Mouse (Mus musculus): ENCODE data around the gene Tfr2. TPM values are rescaled to one million over a fixed set of nuclear protein-coding genes. Genes with fewer than 3 reads are reported as not detected.

Tfr2 gene
- polyA plus RNA-seq, 1 experiment: 0.69 TPM

DNA sequence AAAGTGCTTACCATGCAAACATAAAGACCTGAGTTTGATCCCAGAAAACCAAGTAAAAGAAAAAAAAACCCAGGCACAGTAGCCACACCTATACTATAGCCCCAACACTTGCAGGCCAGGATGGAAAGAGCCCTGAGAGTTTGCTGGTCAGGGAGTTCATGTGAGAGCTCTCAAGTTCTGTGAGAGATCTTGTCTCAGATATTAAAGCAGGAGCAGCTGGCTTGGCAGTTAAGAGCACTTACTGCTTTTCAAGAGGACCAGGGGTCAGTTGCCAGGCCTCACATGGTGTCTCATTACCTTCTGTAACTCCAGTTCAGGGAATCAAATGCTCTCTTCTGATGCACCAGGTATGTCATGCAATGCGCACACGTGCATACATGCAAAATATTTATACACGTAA, 34.9 kb upstream of the Tfr2 start:
- peak; percentile 23 for DNase-seq
- Histone ChIP-seq H3K4me3 (replicated peaks; ENCODE audit: extremely low read depth, low read depth, low read length) (no peak overlapping the region), H3K4me1 (ENCODE audit: control insufficient read depth, insufficient read depth, low read length) (peaks cover 7% of the 10 kb centered on the region; the same call in 1 of the 2 replicates)
- 75% methylated on average over 3 of the region's 3 CpGs for WGBS
- no peak for TF ChIP-seq POLR2A (IDR thresholded peaks at IDR 0.05; ENCODE audit: borderline replicate concordance, extremely low read depth, low read depth, low read length)
- no peak for TF ChIP-seq CTCF (IDR thresholded peaks at IDR 0.05; ENCODE audit: insufficient read depth, low read length)

DNA sequence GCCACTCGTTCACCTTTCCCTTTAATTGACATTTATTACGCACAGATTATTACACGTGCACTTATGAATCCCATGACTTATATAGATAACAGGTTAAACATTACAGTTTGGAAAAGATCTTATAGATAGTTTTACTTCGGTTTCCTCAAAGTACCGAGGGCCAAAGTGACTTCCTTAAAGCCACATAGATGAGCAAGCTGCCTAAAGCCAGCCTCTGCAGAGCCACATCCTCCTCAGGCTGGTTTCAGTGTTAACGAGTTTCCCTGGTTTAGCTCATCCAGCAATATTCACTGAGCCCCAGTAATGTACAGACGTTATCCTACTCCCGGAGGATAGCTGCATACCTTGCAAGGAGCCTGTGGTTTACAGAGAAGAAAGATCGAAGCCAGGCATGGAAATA, 34.3 kb upstream of the Tfr2 start:
- H3K4me1 ChIP-seq (ENCODE audit: control insufficient read depth, insufficient read depth, low read length): peaks cover 4% of the 10 kb centered on the region; the same call in 1 of the 2 replicates
- no peak for DNase-seq
- H3K4me3 ChIP-seq (replicated peaks; ENCODE audit: extremely low read depth, low read depth, low read length): no peak overlapping the region
- TF ChIP-seq POLR2A (IDR thresholded peaks at IDR 0.05; ENCODE audit: borderline replicate concordance, extremely low read depth, low read depth, low read length) (no peak), CTCF (IDR thresholded peaks at IDR 0.05; ENCODE audit: insufficient read depth, low read length) (no peak)
- 65% methylated on average over 9 of the region's 9 CpGs for WGBS

DNA sequence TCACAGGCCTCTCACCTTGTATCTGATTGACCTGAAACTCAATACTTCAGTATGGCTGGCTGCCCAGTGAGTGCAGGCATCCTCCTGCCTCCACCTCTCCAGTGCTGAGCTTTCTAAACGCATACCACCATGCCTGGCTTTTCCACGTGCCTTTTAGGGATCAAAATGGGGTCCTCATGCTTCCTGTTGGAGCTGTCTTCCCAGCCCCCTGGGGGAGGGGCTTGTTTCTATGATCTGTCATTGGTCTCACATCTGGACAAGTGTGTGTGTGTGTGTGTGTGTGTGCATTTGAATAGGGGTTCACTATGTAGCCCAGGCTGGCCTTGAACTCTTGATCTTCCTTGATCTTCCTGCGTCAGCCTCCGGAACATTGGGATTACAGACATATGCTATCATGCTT, 32.2 kb upstream of the Tfr2 start:
- no peak for DNase-seq
- H3K4me3 ChIP-seq (replicated peaks; ENCODE audit: extremely low read depth, low read depth, low read length): no peak overlapping the region
- peaks cover 5% of the 10 kb centered on the region; the same call in 1 of the 2 replicates for H3K4me1 ChIP-seq (ENCODE audit: control insufficient read depth, insufficient read depth, low read length)
- no peak for TF ChIP-seq POLR2A (IDR thresholded peaks at IDR 0.05; ENCODE audit: borderline replicate concordance, extremely low read depth, low read depth, low read length)
- no peak for TF ChIP-seq CTCF (IDR thresholded peaks at IDR 0.05; ENCODE audit: insufficient read depth, low read length)
- 65% methylated on average over 4 of the region's 4 CpGs for WGBS

DNA sequence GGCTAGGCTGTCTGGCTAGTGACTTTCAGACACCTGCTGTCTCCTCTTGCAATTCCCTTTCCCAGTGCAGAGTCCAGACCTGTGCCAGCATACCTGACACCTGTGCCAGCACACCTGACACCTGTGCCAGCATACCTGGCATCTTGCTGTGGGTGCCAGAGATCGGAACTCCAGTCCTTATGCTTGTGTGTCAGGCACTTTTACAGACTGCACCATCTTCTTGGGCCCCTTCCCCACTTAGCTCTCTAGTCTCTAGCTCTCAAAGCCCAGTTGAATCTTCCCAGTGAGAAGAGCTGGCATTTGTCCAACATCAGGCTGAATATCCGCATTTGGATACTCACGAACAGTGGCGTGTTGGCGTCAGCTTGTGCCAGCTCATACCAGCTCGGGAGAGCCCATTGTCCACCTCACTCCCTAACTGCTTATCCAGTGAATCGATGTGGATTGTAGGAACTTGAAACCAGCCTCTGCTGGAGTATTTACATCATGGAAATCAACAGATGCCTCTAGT, 30.3 kb upstream of the Tfr2 start:
- DNase-seq: no peak
- H3K4me1 ChIP-seq (ENCODE audit: control insufficient read depth, insufficient read depth, low read length): peaks cover 3% of the 10 kb centered on the region; the same call in 1 of the 2 replicates
- 23% methylated on average over 7 of the region's 7 CpGs for WGBS
- TF ChIP-seq POLR2A (IDR thresholded peaks at IDR 0.05; ENCODE audit: borderline replicate concordance, extremely low read depth, low read depth, low read length) (no peak), CTCF (IDR thresholded peaks at IDR 0.05; ENCODE audit: insufficient read depth, low read length) (no peak)
- no peak overlapping the region for H3K4me3 ChIP-seq (replicated peaks; ENCODE audit: extremely low read depth, low read depth, low read length)

DNA sequence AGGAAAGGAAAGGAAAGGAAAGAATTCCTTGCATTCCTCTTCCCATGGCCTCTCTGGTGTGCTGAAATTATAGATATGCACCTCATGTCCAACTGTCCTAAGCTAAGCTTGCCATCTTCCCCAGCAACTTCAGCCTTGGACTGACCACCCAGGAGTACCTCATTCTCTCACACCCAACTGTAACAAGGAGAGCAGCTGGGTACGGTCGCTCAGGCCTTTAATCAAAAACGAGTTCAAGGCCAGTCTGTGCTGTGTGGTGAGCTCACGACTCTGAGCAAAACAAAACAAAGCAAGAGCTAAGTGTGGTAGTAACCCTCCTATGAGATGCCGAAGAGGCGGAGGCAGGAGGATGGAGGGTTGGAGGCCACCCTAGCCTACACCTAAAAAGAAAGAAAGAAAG, 28.6 kb upstream of the Tfr2 start:
- 76% methylated on average over 6 of the region's 6 CpGs for WGBS
- no peak overlapping the region for H3K4me3 ChIP-seq (replicated peaks; ENCODE audit: extremely low read depth, low read depth, low read length)
- peaks cover 3% of the 10 kb centered on the region; the same call in 1 of the 2 replicates for H3K4me1 ChIP-seq (ENCODE audit: control insufficient read depth, insufficient read depth, low read length)
- no peak for TF ChIP-seq CTCF (IDR thresholded peaks at IDR 0.05; ENCODE audit: insufficient read depth, low read length)
- TF ChIP-seq POLR2A (IDR thresholded peaks at IDR 0.05; ENCODE audit: borderline replicate concordance, extremely low read depth, low read depth, low read length): no peak
- no peak for DNase-seq

DNA sequence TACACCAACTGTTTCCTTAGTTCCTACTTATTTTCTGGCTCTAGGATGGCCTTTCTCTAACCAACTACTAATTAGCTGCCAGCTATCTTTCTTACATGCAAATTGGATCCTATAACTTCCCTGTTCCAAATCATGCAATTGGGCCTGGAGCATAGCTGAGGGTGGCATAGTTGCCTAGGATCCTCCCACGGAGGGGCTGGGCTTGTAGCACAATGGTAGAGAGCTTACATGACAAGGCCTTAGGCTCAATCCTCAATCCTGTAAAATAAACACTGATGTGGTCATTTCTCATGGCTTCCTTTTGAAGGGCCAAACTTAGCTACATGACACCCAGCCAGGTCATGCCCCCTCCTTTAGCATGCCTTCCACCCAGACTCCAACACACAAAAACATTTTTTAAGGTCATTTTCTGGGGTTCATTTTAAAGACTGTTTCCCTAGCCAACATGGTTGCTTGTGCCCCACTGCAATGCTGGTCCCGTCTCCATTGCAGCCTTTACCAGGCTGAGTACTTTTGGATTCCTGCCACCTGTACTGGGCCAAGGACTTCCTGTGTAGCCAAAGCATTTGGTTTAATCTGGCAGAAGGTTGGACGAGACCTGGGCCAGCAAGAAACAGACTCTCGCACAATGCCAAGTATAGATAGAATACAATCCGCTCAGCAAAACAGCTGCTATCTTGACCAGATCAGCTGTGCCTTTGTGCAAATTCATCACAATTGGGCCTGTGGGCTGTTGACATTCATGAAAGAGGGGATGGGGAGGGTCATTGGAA, 27.7 kb upstream of the Tfr2 start:
- TF ChIP-seq CTCF (IDR thresholded peaks at IDR 0.05; ENCODE audit: insufficient read depth, low read length): no peak
- TF ChIP-seq POLR2A (IDR thresholded peaks at IDR 0.05; ENCODE audit: borderline replicate concordance, extremely low read depth, low read depth, low read length): no peak
- WGBS: 23% methylated on average over 5 of the region's 5 CpGs
- H3K4me3 ChIP-seq (replicated peaks; ENCODE audit: extremely low read depth, low read depth, low read length): no peak overlapping the region
- H3K4me1 ChIP-seq (ENCODE audit: control insufficient read depth, insufficient read depth, low read length): peaks cover 3% of the 10 kb centered on the region; the same call in 1 of the 2 replicates
- DNase-seq: no peak

DNA sequence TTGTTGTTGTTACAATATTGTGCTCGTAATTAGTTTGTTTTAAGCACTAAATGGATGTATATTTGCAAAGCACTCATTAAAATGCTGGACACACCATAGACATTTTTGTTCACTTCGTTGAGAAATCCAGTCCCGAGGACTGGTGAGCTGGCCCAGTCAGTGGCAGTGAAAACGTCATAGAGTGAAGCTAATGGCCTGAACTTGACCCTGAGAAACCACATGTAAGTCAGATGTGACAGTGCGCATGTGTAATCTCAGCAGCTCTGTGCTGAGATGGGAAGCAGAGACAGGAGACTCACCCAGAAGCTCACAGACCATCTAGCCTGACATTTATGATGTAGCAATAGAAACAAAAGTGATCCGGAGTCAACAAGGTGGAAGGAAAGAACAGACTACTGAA, 24.7 kb upstream of the Tfr2 start:
- Histone ChIP-seq H3K4me1 (ENCODE audit: control insufficient read depth, insufficient read depth, low read length) (peaks cover 3% of the 10 kb centered on the region; the same call in 1 of the 2 replicates), H3K4me3 (replicated peaks; ENCODE audit: extremely low read depth, low read depth, low read length) (no peak overlapping the region)
- 61% methylated on average over 6 of the region's 6 CpGs for WGBS
- TF ChIP-seq CTCF (IDR thresholded peaks at IDR 0.05; ENCODE audit: insufficient read depth, low read length): no peak
- no peak for TF ChIP-seq POLR2A (IDR thresholded peaks at IDR 0.05; ENCODE audit: borderline replicate concordance, extremely low read depth, low read depth, low read length)
- DNase-seq: no peak

DNA sequence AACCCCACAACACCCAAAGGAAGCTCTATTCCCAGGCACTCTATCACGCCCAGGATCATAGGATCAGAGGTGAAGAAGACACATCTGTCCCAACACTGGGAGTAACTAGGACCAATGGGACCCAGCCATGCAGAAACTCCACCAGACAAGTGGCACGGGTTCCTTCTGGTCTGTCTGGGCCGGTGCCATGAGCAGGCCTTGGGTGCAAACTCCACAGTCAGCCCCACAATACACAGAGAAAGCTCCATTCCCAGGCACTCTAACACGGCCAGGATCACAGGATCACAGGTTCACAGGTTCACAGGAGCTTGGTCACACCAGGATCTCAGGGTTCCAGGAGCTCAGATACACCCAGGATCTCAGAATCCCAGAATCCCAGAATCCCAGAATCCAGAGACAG, 24.0 kb upstream of the Tfr2 start:
- TF ChIP-seq POLR2A (IDR thresholded peaks at IDR 0.05; ENCODE audit: borderline replicate concordance, extremely low read depth, low read depth, low read length) (no peak), CTCF (IDR thresholded peaks at IDR 0.05; ENCODE audit: insufficient read depth, low read length) (no peak)
- WGBS: 73% methylated on average over 4 of the region's 4 CpGs
- no peak for DNase-seq
- no peak overlapping the region for H3K4me3 ChIP-seq (replicated peaks; ENCODE audit: extremely low read depth, low read depth, low read length)
- peaks cover 3% of the 10 kb centered on the region; the same call in 1 of the 2 replicates for H3K4me1 ChIP-seq (ENCODE audit: control insufficient read depth, insufficient read depth, low read length)

DNA sequence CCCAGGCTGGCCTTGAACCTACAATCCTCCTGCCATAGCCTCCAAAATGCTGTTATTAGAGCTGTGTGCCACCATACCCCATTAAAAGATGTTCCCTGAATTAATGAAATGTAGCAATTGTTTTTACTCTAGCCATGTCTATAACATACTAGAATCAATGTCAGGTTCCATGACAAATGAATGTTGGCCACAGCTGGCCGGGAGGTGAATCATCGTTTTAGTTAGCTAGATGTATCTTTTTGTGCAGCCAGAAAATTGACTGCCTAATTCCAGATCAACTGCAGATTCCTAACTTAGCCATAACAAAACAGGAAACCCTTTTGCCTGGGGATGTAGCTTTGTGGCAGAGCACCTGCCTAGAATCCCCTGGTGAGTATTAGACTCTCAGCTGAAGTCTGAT, 19.8 kb upstream of the Tfr2 start:
- TF ChIP-seq CTCF (IDR thresholded peaks at IDR 0.05; ENCODE audit: insufficient read depth, low read length): no peak
- TF ChIP-seq POLR2A (IDR thresholded peaks at IDR 0.05; ENCODE audit: borderline replicate concordance, extremely low read depth, low read depth, low read length): no peak
- WGBS: 64% methylated on average over 2 of the region's 2 CpGs
- no peak overlapping the region for H3K4me3 ChIP-seq (replicated peaks; ENCODE audit: extremely low read depth, low read depth, low read length)
- no peak for DNase-seq
- H3K4me1 ChIP-seq (ENCODE audit: control insufficient read depth, insufficient read depth, low read length): no peaks in the 10 kb centered on the region

DNA sequence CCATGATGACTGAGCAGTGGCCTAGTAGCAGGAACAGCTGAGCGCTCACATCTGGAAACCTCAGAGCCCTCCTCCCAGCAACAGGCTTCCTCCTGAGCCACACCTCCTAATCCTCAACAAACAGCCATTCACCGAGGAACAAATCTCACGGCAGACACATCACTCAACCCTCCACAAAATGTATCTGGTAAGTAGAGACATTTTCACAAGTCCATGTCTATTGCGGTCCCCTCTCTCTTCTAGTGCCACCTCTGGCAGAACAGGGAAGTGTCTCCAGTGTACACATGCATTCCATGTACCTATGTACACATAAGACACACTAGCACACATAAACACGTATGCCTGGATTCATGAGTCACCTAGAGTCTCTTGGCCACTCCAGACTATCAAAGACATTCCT, 18.5 kb upstream of the Tfr2 start:
- DNase-seq: no peak
- H3K4me3 ChIP-seq (replicated peaks; ENCODE audit: extremely low read depth, low read depth, low read length): no peak overlapping the region
- no peaks in the 10 kb centered on the region for H3K4me1 ChIP-seq (ENCODE audit: control insufficient read depth, insufficient read depth, low read length)
- WGBS: 63% methylated on average over 5 of the region's 5 CpGs
- no peak for TF ChIP-seq CTCF (IDR thresholded peaks at IDR 0.05; ENCODE audit: insufficient read depth, low read length)
- TF ChIP-seq POLR2A (IDR thresholded peaks at IDR 0.05; ENCODE audit: borderline replicate concordance, extremely low read depth, low read depth, low read length): no peak

Data from lung, adult 2 months (tissue).